Mouse (Mus musculus): ENCODE data around the gene Gm20518.

DNA sequence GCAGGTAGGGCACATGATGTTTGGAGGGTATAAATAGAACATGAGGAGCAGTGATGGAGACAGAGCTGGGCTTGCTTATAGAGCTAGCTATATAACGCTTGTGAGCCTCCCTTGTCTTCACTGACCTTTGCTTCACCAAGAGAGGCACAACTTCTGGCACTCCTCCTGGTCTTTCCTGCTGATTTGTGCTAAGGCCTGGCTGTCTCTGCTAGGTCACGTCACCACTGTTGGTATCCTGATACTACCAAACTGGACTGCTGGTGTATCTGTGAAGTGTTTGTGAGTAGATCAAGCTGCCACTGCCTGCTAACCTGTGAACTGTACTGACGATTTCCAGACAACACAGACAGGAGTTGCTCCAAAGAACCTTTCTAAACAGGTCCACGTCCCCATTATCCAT is 16.3 kb downstream of the Gm20518 start:
- TF ChIP-seq EP300 (optimal IDR thresholded peaks at IDR 0.05) (no peak), CTCF (IDR thresholded peaks at IDR 0.05; ENCODE audit: low read depth) (no peak)
